Comparison of ENCODE assay signal across 27 mouse cellular contexts in genomic region chr11:88543771-88544170, GRCm38 (mm10).
DNase-seq lines count a peak whose midpoint lies in the region; ATAC-seq and TF ChIP-seq lines count a peak whose summit lies in the region.
"Had no signal": no experiment of that assay in that cellular context is flagged by ENCODE, and none has a peak within 500 bp of the region (broad histone marks: within the 10 kb centered on the region; RNA-seq: fewer than 3 reads in every experiment).

No protein-coding gene starts in this region.

- H3K27ac ChIP-seq in hindbrain, embryonic 15.5 days (replicated peaks) = peak overlapping the region; percentile 13; the same call in 1 of the 2 replicates
- H3K27ac ChIP-seq: embryonic facial prominence, embryonic 13.5 days; heart, embryonic 10.5 days; heart, embryonic 15.5 days; left cerebral cortex, adult 2 months; limb, embryonic 12.5 days; lung, embryonic 15.5 days; neural tube, embryonic 12.5 days had no signal

- DNase-seq in kidney, adult 11 months = peak; percentile 64
- no peak for DNase-seq in kidney, postnatal 14 days
- peak; percentile 54 for DNase-seq in ES-CJ7 (ENCODE audit: low read depth, low spot score)
- DNase-seq in frontal cortex, postnatal 10 days (ENCODE audit: low spot score in 2 of 2) = no peak
- no peak for DNase-seq in ovary, postnatal 14 days (ENCODE audit: low spot score)
- DNase-seq: adrenal gland, postnatal 25 days; cerebellum, adult 11-12 months; cerebellum, adult 9-11 months; gastrocnemius, postnatal 10 days; heart, adult 11 months; lung, postnatal 4 days; right cerebral cortex, postnatal 25 days; thymus, postnatal 14 days had no signal

- H3K4me2 ChIP-seq in hindbrain, embryonic 15.5 days = no peak overlapping the region
- H3K4me2 ChIP-seq: embryonic facial prominence, embryonic 13.5 days; heart, embryonic 15.5 days; limb, embryonic 12.5 days; lung, embryonic 15.5 days; midbrain, embryonic 15.5 days; neural tube, embryonic 12.5 days had no signal

- H3K4me1 ChIP-seq in E14TG2a.4 (replicated peaks; ENCODE audit: low read depth, low read length) = peaks cover 80% of the 10 kb centered on the region
- H3K4me1 ChIP-seq in hindbrain, embryonic 15.5 days (replicated peaks) = peaks cover 74% of the 10 kb centered on the region

- WGBS in hindbrain, embryonic 15.5 days = 86% methylated on average over 6 of the region's 6 CpGs

- no peaks in the 10 kb centered on the region for H3K27me3 ChIP-seq in E14TG2a.4 (ENCODE audit: insufficient read depth, low read length)
- no peaks in the 10 kb centered on the region for H3K27me3 ChIP-seq in hindbrain, embryonic 15.5 days
- H3K27me3 ChIP-seq: embryonic facial prominence, embryonic 13.5 days; heart, embryonic 15.5 days; lung, embryonic 15.5 days; megakaryocyte, embryonic 14.5 days; midbrain, embryonic 15.5 days; neural tube, embryonic 12.5 days; Patski had no signal

- ATAC-seq in hindbrain, embryonic 15.5 days (ENCODE audit: low FRiP score, low read depth) = no peak
- ATAC-seq: forebrain, embryonic 16.5 days; intestine, postnatal 0 days; Patski had no signal

- no peaks in the 10 kb centered on the region for H3K9me3 ChIP-seq in E14TG2a.4 (ENCODE audit: low read length)
- H3K9me3 ChIP-seq in hindbrain, embryonic 15.5 days = no peaks in the 10 kb centered on the region
- H3K9me3 ChIP-seq: embryonic facial prominence, embryonic 13.5 days; heart, embryonic 10.5 days; heart, embryonic 15.5 days; limb, embryonic 12.5 days; lung, embryonic 15.5 days; megakaryocyte, embryonic 14.5 days; midbrain, embryonic 15.5 days; neural tube, embryonic 12.5 days had no signal

- H3K36me3 ChIP-seq in E14TG2a.4 (ENCODE audit: insufficient read depth, low read length) = peaks cover 11% of the 10 kb centered on the region
- H3K36me3 ChIP-seq in hindbrain, embryonic 15.5 days = no peaks in the 10 kb centered on the region
- H3K36me3 ChIP-seq: embryonic facial prominence, embryonic 13.5 days; heart, embryonic 10.5 days; heart, embryonic 15.5 days; limb, embryonic 12.5 days; lung, embryonic 15.5 days; midbrain, embryonic 15.5 days; neural tube, embryonic 12.5 days had no signal

- no peak for TF ChIP-seq CTCF in E14TG2a.4 (conservative IDR thresholded peaks at IDR 0.05; ENCODE audit: low read length)

- H3K9ac ChIP-seq in hindbrain, embryonic 15.5 days = no peak overlapping the region
- H3K9ac ChIP-seq: embryonic facial prominence, embryonic 13.5 days; heart, embryonic 15.5 days; limb, embryonic 12.5 days; midbrain, embryonic 15.5 days; neural tube, embryonic 12.5 days had no signal

- H3K4me3 ChIP-seq in E14TG2a.4 (replicated peaks; ENCODE audit: low read length) = peak overlapping the region; percentile 20; the same call in 1 of the 2 replicates
- no peak overlapping the region for H3K4me3 ChIP-seq in hindbrain, embryonic 15.5 days
- H3K4me3 ChIP-seq: embryonic facial prominence, embryonic 13.5 days; heart, embryonic 10.5 days; heart, embryonic 15.5 days; left cerebral cortex, adult 2 months; limb, embryonic 12.5 days; lung, embryonic 15.5 days; megakaryocyte, embryonic 14.5 days; midbrain, embryonic 15.5 days; neural tube, embryonic 12.5 days had no signal

Comparison
In these comparisons a context has a peak if more than half of its experiments do, and no peak if none do; other contexts are left out.
1. DNase-seq: peak in kidney, adult 11 months (single experiment) and ES-CJ7 (single experiment); none in kidney, postnatal 14 days (single experiment), frontal cortex, postnatal 10 days (0 of 2) and ovary, postnatal 14 days (single experiment).